Mouse (Mus musculus): ENCODE results near the gene Srcap. TPM values are rescaled to one million over a fixed set of nuclear protein-coding genes. Genes with fewer than 3 reads are reported as not detected.
"Not testable (repeated sequence)": the region's sequence is repeated elsewhere in the genome, so short reads cannot be mapped to it uniquely, and the experiment has no call there.

The Srcap gene
- polyA plus RNA-seq, 1 experiment from 2014 or later, result 52.1 TPM

GRCm38 (mm10) chr7:127485416-127485815 lies 26.4 kb upstream of the Srcap start:
- 84% methylated on average over 5 of the region's 5 CpGs for WGBS
- H3K27ac ChIP-seq (ENCODE audit: low read depth, low read length), result no peak overlapping the region
- H3K36me3 ChIP-seq (ENCODE audit: control insufficient read depth, insufficient read depth, low read length), result peaks cover 40% of the 10 kb centered on the region

DNA sequence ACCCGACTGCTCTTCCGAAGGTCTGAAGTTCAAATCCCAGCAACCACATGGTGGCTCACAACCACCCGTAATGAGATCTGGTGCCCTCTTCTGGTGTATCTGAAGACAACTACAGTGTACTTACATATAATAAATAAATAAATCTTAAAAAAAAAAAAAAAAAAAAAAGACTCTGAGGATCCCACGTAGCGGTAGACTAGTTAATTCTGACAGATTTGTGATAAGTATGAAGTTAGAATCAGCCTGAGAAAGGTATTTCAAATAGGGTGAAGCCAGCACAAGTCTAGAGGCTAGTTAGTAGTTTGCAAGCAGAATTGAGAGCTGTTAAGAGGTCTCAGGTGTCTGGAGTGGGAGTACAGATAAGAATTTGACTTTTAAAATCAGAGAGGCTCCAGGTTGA lies 23.4 kb upstream of the Srcap start:
- not testable (repeated sequence) for H3K27ac ChIP-seq (ENCODE audit: low read depth, low read length); DNase-seq (ENCODE audit: low spot score, missing footprints); H3K4me2 ChIP-seq; H3K4me1 ChIP-seq (ENCODE audit: control insufficient read depth, insufficient read depth, low read length); H3K27me3 ChIP-seq (ENCODE audit: control insufficient read depth, insufficient read depth, low read length); H3K9me3 ChIP-seq (ENCODE audit: control insufficient read depth, low read length); ATAC-seq (ENCODE audit: low FRiP score); H3K4me3 ChIP-seq (ENCODE audit: low read depth, low read length); H3K9ac ChIP-seq (ENCODE audit: low read length)
- H3K36me3 ChIP-seq (ENCODE audit: control insufficient read depth, insufficient read depth, low read length), result peaks cover 30% of the 10 kb centered on the region
- 97% methylated on average over 4 of the region's 5 CpGs for WGBS

More at GRCm38 (mm10) chr7:127485416-127485815, 26.4 kb upstream of the Srcap start:
- H3K4me3 ChIP-seq (ENCODE audit: low read depth, low read length), result no peak overlapping the region
- no peaks in the 10 kb centered on the region for H3K27me3 ChIP-seq (ENCODE audit: control insufficient read depth, insufficient read depth, low read length)
- peak; percentile 35 for DNase-seq (ENCODE audit: low spot score, missing footprints)
- no peak for ATAC-seq (ENCODE audit: low FRiP score)
- peaks cover 5% of the 10 kb centered on the region; the same call in 1 of the 2 replicates for H3K4me1 ChIP-seq (ENCODE audit: control insufficient read depth, insufficient read depth, low read length)
- H3K9me3 ChIP-seq (ENCODE audit: control insufficient read depth, low read length), result no peaks in the 10 kb centered on the region
- H3K9ac ChIP-seq (ENCODE audit: low read length), result no peak overlapping the region
- no peak overlapping the region for H3K4me2 ChIP-seq

GRCm38 (mm10) chr7:127489982-127490381 lies 21.8 kb upstream of the Srcap start:
- H3K4me3 ChIP-seq (ENCODE audit: low read depth, low read length), result no peak overlapping the region
- peaks cover 25% of the 10 kb centered on the region for H3K36me3 ChIP-seq (ENCODE audit: control insufficient read depth, insufficient read depth, low read length)
- no peaks in the 10 kb centered on the region for H3K9me3 ChIP-seq (ENCODE audit: control insufficient read depth, low read length)
- H3K27ac ChIP-seq (ENCODE audit: low read depth, low read length), result no peak overlapping the region
- H3K4me1 ChIP-seq (ENCODE audit: control insufficient read depth, insufficient read depth, low read length), result no peaks in the 10 kb centered on the region
- ATAC-seq (ENCODE audit: low FRiP score) (no peak), DNase-seq (ENCODE audit: low spot score, missing footprints) (peak; percentile 31)
- no peak overlapping the region for H3K9ac ChIP-seq (ENCODE audit: low read length)
- WGBS, result 94% methylated on average over 7 of the region's 7 CpGs
- H3K27me3 ChIP-seq (ENCODE audit: control insufficient read depth, insufficient read depth, low read length), result no peaks in the 10 kb centered on the region
- no peak overlapping the region for H3K4me2 ChIP-seq

DNA sequence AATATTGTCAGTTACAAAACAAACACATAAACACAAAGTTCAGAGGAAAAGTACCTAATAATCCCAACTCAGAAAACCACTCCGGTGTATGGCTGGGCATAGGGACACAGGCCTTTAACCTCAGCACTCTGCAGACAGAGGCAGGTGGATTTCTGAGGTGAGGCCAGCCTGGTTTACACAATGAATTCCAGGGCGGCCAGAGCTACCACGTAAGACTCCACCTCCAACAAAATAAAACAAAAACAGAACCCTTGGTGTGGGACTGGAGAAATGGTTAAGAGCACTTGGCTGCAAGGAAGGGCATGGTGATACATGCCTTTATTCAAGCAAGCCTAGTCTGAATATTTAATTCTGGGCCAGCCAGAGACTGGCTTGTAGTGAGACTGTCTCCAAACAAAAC lies 19.9 kb upstream of the Srcap start:
- ATAC-seq (ENCODE audit: low FRiP score) (no peak), DNase-seq (ENCODE audit: low spot score, missing footprints) (peak; percentile 53)
- WGBS, result 85% methylated on average over 3 of the region's 3 CpGs
- Histone ChIP-seq H3K27me3 (ENCODE audit: control insufficient read depth, insufficient read depth, low read length) (no peaks in the 10 kb centered on the region), H3K4me1 (ENCODE audit: control insufficient read depth, insufficient read depth, low read length) (no peaks in the 10 kb centered on the region), H3K4me3 (ENCODE audit: low read depth, low read length) (no peak overlapping the region), H3K36me3 (ENCODE audit: control insufficient read depth, insufficient read depth, low read length) (peaks cover 19% of the 10 kb centered on the region), H3K9ac (ENCODE audit: low read length) (no peak overlapping the region), H3K9me3 (ENCODE audit: control insufficient read depth, low read length) (no peaks in the 10 kb centered on the region), H3K4me2 (no peak overlapping the region), H3K27ac (ENCODE audit: low read depth, low read length) (no peak overlapping the region)

DNA sequence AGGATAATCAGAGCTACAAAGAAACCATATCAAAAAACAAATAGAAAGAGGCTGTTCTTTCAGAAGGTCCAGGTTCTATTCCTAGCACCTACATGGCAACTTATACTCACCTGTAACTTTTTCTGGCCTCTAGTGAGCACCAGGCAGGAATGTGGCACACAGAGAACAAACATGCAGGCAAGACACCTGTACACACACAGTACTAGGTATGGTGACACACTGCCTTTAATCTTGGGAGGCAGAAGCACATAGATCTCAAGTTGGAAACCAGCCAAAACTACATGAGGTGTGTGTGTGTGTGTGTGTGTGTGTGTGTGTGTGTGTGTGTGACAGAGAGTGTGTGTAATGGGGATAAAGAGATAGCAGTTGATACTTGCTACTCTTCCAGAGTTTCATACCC lies 17.1 kb upstream of the Srcap start:
- Histone ChIP-seq H3K9me3 (ENCODE audit: control insufficient read depth, low read length) (no peaks in the 10 kb centered on the region), H3K36me3 (ENCODE audit: control insufficient read depth, insufficient read depth, low read length) (peaks cover 5% of the 10 kb centered on the region; the same call in 1 of the 2 replicates), H3K9ac (ENCODE audit: low read length) (no peak overlapping the region), H3K4me2 (no peak overlapping the region), H3K4me1 (ENCODE audit: control insufficient read depth, insufficient read depth, low read length) (no peaks in the 10 kb centered on the region), H3K4me3 (ENCODE audit: low read depth, low read length) (no peak overlapping the region), H3K27me3 (ENCODE audit: control insufficient read depth, insufficient read depth, low read length) (no peaks in the 10 kb centered on the region), H3K27ac (ENCODE audit: low read depth, low read length) (no peak overlapping the region)
- no peak for ATAC-seq (ENCODE audit: low FRiP score)
- DNase-seq (ENCODE audit: low spot score, missing footprints), result peak; percentile 77

DNA sequence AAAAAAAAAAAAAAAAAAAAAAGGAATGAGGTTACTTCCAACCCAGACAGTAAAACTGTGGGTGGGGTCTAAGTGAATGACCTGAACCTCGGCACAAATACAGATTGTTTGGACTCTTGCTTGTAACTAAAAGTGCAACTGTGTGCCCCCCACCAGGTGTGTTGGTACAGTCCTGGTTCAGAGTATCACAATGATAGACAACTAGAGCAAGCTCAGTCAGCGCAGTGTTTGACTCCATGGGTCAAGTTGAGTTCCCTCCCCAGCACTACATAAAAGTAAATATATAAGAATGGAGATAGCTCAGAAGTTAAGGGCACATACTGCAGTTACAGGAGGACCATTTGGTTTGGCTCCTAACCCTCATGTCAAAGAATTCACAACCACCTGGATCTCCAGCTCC lies 14.4 kb upstream of the Srcap start:
- H3K27me3 ChIP-seq (ENCODE audit: control insufficient read depth, insufficient read depth, low read length), result no peaks in the 10 kb centered on the region
- H3K27ac ChIP-seq (ENCODE audit: low read depth, low read length), result no peak overlapping the region
- no peak overlapping the region for H3K9ac ChIP-seq (ENCODE audit: low read length)
- no peaks in the 10 kb centered on the region for H3K36me3 ChIP-seq (ENCODE audit: control insufficient read depth, insufficient read depth, low read length)
- 85% methylated on average over 2 of the region's 2 CpGs for WGBS
- ATAC-seq (ENCODE audit: low FRiP score) (no peak), DNase-seq (ENCODE audit: low spot score, missing footprints) (no peak)
- H3K9me3 ChIP-seq (ENCODE audit: control insufficient read depth, low read length), result no peaks in the 10 kb centered on the region
- H3K4me1 ChIP-seq (ENCODE audit: control insufficient read depth, insufficient read depth, low read length), result no peaks in the 10 kb centered on the region
- no peak overlapping the region for H3K4me3 ChIP-seq (ENCODE audit: low read depth, low read length)
- H3K4me2 ChIP-seq, result no peak overlapping the region

- Histone ChIP-seq H3K4me1 (ENCODE audit: control insufficient read depth, insufficient read depth, low read length) (no peaks in the 10 kb centered on the region), H3K9me3 (ENCODE audit: control insufficient read depth, low read length) (no peaks in the 10 kb centered on the region), H3K4me3 (ENCODE audit: low read depth, low read length) (no peak overlapping the region), H3K27ac (ENCODE audit: low read depth, low read length) (no peak overlapping the region), H3K9ac (ENCODE audit: low read length) (no peak overlapping the region), H3K36me3 (ENCODE audit: control insufficient read depth, insufficient read depth, low read length) (no peaks in the 10 kb centered on the region), H3K27me3 (ENCODE audit: control insufficient read depth, insufficient read depth, low read length) (no peaks in the 10 kb centered on the region), H3K4me2 (no peak overlapping the region)
- ATAC-seq (ENCODE audit: low FRiP score), result no peak
- WGBS, result 44% methylated on average over 3 of the region's 3 CpGs
- DNase-seq (ENCODE audit: low spot score, missing footprints), result peak; percentile 66
Measured at GRCm38 (mm10) chr7:127498407-127498806, 13.4 kb upstream of the Srcap start.

GRCm38 (mm10) chr7:127508291-127508690 lies 3.5 kb upstream of the Srcap start:
- 94% methylated on average over 3 of the region's 3 CpGs for WGBS

GRCm38 (mm10) chr7:127509830-127510229 lies 2.0 kb upstream of the Srcap start:
- not testable (repeated sequence) for ATAC-seq (ENCODE audit: low FRiP score); H3K27ac ChIP-seq (ENCODE audit: low read depth, low read length); H3K36me3 ChIP-seq (ENCODE audit: control insufficient read depth, insufficient read depth, low read length); H3K4me2 ChIP-seq; DNase-seq (ENCODE audit: low spot score, missing footprints); H3K9me3 ChIP-seq (ENCODE audit: control insufficient read depth, low read length); H3K27me3 ChIP-seq (ENCODE audit: control insufficient read depth, insufficient read depth, low read length); H3K4me1 ChIP-seq (ENCODE audit: control insufficient read depth, insufficient read depth, low read length); H3K9ac ChIP-seq (ENCODE audit: low read length); H3K4me3 ChIP-seq (ENCODE audit: low read depth, low read length)
- 80% methylated on average over 4 of the region's 4 CpGs for WGBS

More at GRCm38 (mm10) chr7:127508291-127508690, 3.5 kb upstream of the Srcap start:
- Histone ChIP-seq H3K9ac (ENCODE audit: low read length) (no peak overlapping the region), H3K4me1 (ENCODE audit: control insufficient read depth, insufficient read depth, low read length) (peaks cover 8% of the 10 kb centered on the region), H3K4me3 (ENCODE audit: low read depth, low read length) (no peak overlapping the region), H3K4me2 (no peak overlapping the region), H3K9me3 (ENCODE audit: control insufficient read depth, low read length) (no peaks in the 10 kb centered on the region), H3K27ac (ENCODE audit: low read depth, low read length) (no peak overlapping the region), H3K36me3 (ENCODE audit: control insufficient read depth, insufficient read depth, low read length) (no peaks in the 10 kb centered on the region), H3K27me3 (ENCODE audit: control insufficient read depth, insufficient read depth, low read length) (no peaks in the 10 kb centered on the region)
- ATAC-seq (ENCODE audit: low FRiP score), result no peak
- DNase-seq (ENCODE audit: low spot score, missing footprints), result peak; percentile 80
